ENCODE assay signal across 12 mouse cellular contexts in the genomic region with DNA sequence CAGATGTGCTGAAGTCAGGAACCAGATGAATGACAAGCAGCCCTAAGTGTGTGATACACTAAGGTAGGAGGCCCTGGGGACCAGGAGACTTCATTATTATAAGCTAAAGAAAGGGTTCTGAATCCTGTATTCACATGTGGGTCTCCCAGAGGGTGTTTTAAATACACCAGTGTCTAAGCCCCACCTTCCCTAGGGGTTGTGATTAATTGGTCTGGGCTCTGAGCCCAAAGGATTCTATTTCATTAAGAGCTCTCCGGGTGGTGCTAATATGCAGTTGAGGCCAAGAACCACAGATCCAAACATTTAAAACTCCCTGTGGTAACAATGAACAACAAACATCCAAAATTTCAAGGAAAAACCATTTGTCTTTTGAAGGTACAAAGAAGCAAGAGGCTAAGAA.
DNase-seq lines count a peak whose midpoint lies in the region; ATAC-seq and TF ChIP-seq lines count a peak whose summit lies in the region.
"Had no signal": no experiment of that assay in that cellular context is flagged by ENCODE, and none has a peak within 500 bp of the region (broad histone marks: within the 10 kb centered on the region; RNA-seq: fewer than 3 reads in every experiment).

No protein-coding gene starts in this region.

- no peaks in the 10 kb centered on the region for H3K4me1 ChIP-seq in lung, postnatal 0 days (ENCODE audit: insufficient read depth, low read depth, low read length)
- H3K4me1 ChIP-seq in forebrain, embryonic 12.5 days: peaks cover 13% of the 10 kb centered on the region
- H3K4me1 ChIP-seq: liver, embryonic 15.5 days had no signal

- no peaks in the 10 kb centered on the region for H3K9me3 ChIP-seq in lung, postnatal 0 days (ENCODE audit: low read length)
- no peaks in the 10 kb centered on the region for H3K9me3 ChIP-seq in forebrain, embryonic 12.5 days
- H3K9me3 ChIP-seq: liver, embryonic 15.5 days had no signal

- WGBS in lung, postnatal 0 days: 27% methylated on average over 1 of the region's 1 CpGs
- WGBS in forebrain, embryonic 12.5 days: 38% methylated on average over 1 of the region's 1 CpGs

- H3K27me3 ChIP-seq in lung, postnatal 0 days (replicated peaks; ENCODE audit: insufficient read depth, low read length): no peaks in the 10 kb centered on the region
- H3K27me3 ChIP-seq in forebrain, embryonic 12.5 days: no peaks in the 10 kb centered on the region
- H3K27me3 ChIP-seq: liver, embryonic 15.5 days had no signal

- no peak for TF ChIP-seq EP300 in lung, postnatal 0 days (IDR thresholded peaks at IDR 0.05)

- no peak for ATAC-seq in lung, postnatal 0 days
- peak; percentile 75; the same call in 1 of the 2 replicates for ATAC-seq in forebrain, embryonic 12.5 days (ENCODE audit: low FRiP score)

- TF ChIP-seq CTCF in lung, postnatal 0 days (IDR thresholded peaks at IDR 0.05): no peak
- TF ChIP-seq CTCF in brain, embryonic 14.5 days (IDR thresholded peaks at IDR 0.05; ENCODE audit: borderline replicate concordance, extremely low read depth, insufficient read depth, insufficient read length): no peak

- no peak overlapping the region for H3K4me2 ChIP-seq in lung, postnatal 0 days (replicated peaks; ENCODE audit: low read depth, low read length)
- H3K4me2 ChIP-seq in forebrain, embryonic 12.5 days: no peak overlapping the region
- H3K4me2 ChIP-seq: liver, embryonic 15.5 days had no signal

- DNase-seq in lung, postnatal 0 days (ENCODE audit: low spot score): peak; percentile 9
- DNase-seq in lung, postnatal 36 days: no peak
- DNase-seq in brain, embryonic 14.5 days (ENCODE audit: low read depth): peak; percentile 93
- peak; percentile 7 to 28 for DNase-seq in layer of hippocampus, postnatal 10 days (ENCODE audit: low spot score in 2 of 2)
- DNase-seq in thymus, adult 18-20 months: no peak
- no peak for DNase-seq in gastrocnemius, postnatal 14 days
- DNase-seq in embryo, embryonic 10.5 days (ENCODE audit: low spot score): no peak
- DNase-seq: embryo, embryonic 11 days; gastrocnemius, postnatal 10 days; heart, postnatal 14 days had no signal

- H3K4me3 ChIP-seq in lung, postnatal 0 days (ENCODE audit: low read depth, low read length): no peak overlapping the region
- no peak overlapping the region for H3K4me3 ChIP-seq in forebrain, embryonic 12.5 days (replicated peaks)
- H3K4me3 ChIP-seq: liver, embryonic 15.5 days had no signal

- H3K9ac ChIP-seq in lung, postnatal 0 days (replicated peaks; ENCODE audit: low read depth): no peak overlapping the region
- no peak overlapping the region for H3K9ac ChIP-seq in forebrain, embryonic 12.5 days
- H3K9ac ChIP-seq: liver, embryonic 15.5 days had no signal

- H3K27ac ChIP-seq in lung, postnatal 0 days (ENCODE audit: low read length): no peak overlapping the region
- H3K27ac ChIP-seq in forebrain, embryonic 12.5 days: peak overlapping the region; percentile 75
- H3K27ac ChIP-seq: liver, embryonic 15.5 days had no signal

- no peak for TF ChIP-seq POLR2A in brain, embryonic 14.5 days (IDR thresholded peaks at IDR 0.05; ENCODE audit: borderline replicate concordance, extremely low read depth, insufficient read depth, insufficient read length, poor library complexity, severe bottlenecking)

- intact Hi-C loops in gastrocnemius, postnatal 14 days (cut with DNase I; ENCODE audit: low total_unique reads): no loop called here

- H3K36me3 ChIP-seq in lung, postnatal 0 days (ENCODE audit: insufficient read depth, low read length): no peaks in the 10 kb centered on the region
- no peaks in the 10 kb centered on the region for H3K36me3 ChIP-seq in forebrain, embryonic 12.5 days (replicated peaks)
- H3K36me3 ChIP-seq: liver, embryonic 15.5 days had no signal

Comparison
In these comparisons a context has a peak if more than half of its experiments do, and no peak if none do; other contexts are left out.
1. DNase-seq: peak in lung, postnatal 0 days (single experiment), brain, embryonic 14.5 days (single experiment) and layer of hippocampus, postnatal 10 days (2 of 2); none in lung, postnatal 36 days (single experiment), thymus, adult 18-20 months (0 of 2), gastrocnemius, postnatal 14 days (single experiment) and embryo, embryonic 10.5 days (single experiment).